9 mouse cellular contexts compared by ENCODE assay signal in the genomic region with DNA sequence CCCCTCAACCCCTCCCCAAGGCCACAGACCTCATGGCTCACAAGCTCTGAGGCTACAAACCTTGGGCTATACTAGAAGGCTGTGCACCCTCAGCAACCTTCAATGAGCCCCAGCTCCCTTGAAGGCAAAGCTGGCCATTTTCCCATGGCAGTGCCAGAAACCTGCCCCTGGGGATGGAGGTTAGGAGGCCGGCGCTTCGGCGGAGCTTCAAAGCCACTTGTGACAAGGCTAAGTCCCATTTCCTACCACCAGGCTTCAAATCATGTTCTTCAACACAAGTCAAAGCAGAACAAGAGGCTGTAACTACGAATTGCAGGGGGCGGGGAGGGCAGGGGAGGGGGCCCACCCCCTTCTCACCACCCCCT. TPM values are rescaled to one million over a fixed set of nuclear protein-coding genes. Genes with fewer than 3 reads are reported as not detected.
DNase-seq lines count a peak whose midpoint lies in the region; ATAC-seq and TF ChIP-seq lines count a peak whose summit lies in the region.
"Had no signal": no experiment of that assay in that cellular context is flagged by ENCODE, and none has a peak within 500 bp of the region (broad histone marks: within the 10 kb centered on the region; RNA-seq: fewer than 3 reads in every experiment).

No protein-coding gene starts in this region.

- H3K4me1 ChIP-seq in intestine, embryonic 14.5 days (replicated peaks; ENCODE audit: control insufficient read depth, insufficient read depth, low read length): peaks cover 47% of the 10 kb centered on the region
- no peaks in the 10 kb centered on the region for H3K4me1 ChIP-seq in intestine, postnatal 0 days (replicated peaks; ENCODE audit: control insufficient read depth, insufficient read depth, low read length)
- peaks cover 32% of the 10 kb centered on the region for H3K4me1 ChIP-seq in bone marrow, adult 2 months (ENCODE audit: control insufficient read depth, insufficient read depth, low read length)
- peaks cover 14% of the 10 kb centered on the region for H3K4me1 ChIP-seq in midbrain, postnatal 0 days (ENCODE audit: insufficient read depth, low read length)

- 23% methylated on average over 6 of the region's 6 CpGs for WGBS in intestine, embryonic 14.5 days
- WGBS in intestine, postnatal 0 days: 52% methylated on average over 6 of the region's 6 CpGs
- 19% methylated on average over 6 of the region's 6 CpGs for WGBS in bone marrow, adult 2 months
- WGBS in midbrain, postnatal 0 days: 17% methylated on average over 6 of the region's 6 CpGs

- TF ChIP-seq CTCF in intestine, postnatal 0 days (IDR thresholded peaks at IDR 0.05; ENCODE audit: low read depth): no peak
- TF ChIP-seq CTCF in bone marrow, adult 2 months (IDR thresholded peaks at IDR 0.05; ENCODE audit: control insufficient read depth, insufficient read depth, low read length): no peak
- TF ChIP-seq CTCF in midbrain, postnatal 0 days (IDR thresholded peaks at IDR 0.05): no peak

- no peaks in the 10 kb centered on the region for H3K9me3 ChIP-seq in intestine, embryonic 14.5 days (ENCODE audit: control insufficient read depth, low read length)
- H3K9me3 ChIP-seq in intestine, postnatal 0 days (ENCODE audit: control insufficient read depth): no peaks in the 10 kb centered on the region
- no peaks in the 10 kb centered on the region for H3K9me3 ChIP-seq in midbrain, postnatal 0 days (ENCODE audit: low read length)

- no peak for TF ChIP-seq POLR2A in bone marrow, adult 2 months (IDR thresholded peaks at IDR 0.05; ENCODE audit: borderline replicate concordance, control insufficient read depth, low read depth, low read length)

- no peak overlapping the region for H3K4me3 ChIP-seq in intestine, embryonic 14.5 days (ENCODE audit: low read depth, low read length)
- H3K4me3 ChIP-seq in intestine, postnatal 0 days (ENCODE audit: low read depth, low read length): no peak overlapping the region
- no peak overlapping the region for H3K4me3 ChIP-seq in bone marrow, adult 2 months (replicated peaks; ENCODE audit: control insufficient read depth, low read depth, low read length)
- H3K4me3 ChIP-seq in midbrain, postnatal 0 days (ENCODE audit: low read depth, low read length): no peak overlapping the region

- no peak overlapping the region for H3K4me2 ChIP-seq in intestine, embryonic 14.5 days (ENCODE audit: low read length)
- no peak overlapping the region for H3K4me2 ChIP-seq in intestine, postnatal 0 days (replicated peaks; ENCODE audit: low read depth)
- H3K4me2 ChIP-seq in midbrain, postnatal 0 days (ENCODE audit: low read depth, low read length, poor library complexity, severe bottlenecking): no peak overlapping the region

- no peak for ATAC-seq in intestine, embryonic 14.5 days (replicated peaks; ENCODE audit: low FRiP score, low TSS enrichment, low read depth)
- no peak for ATAC-seq in intestine, postnatal 0 days
- no peak for ATAC-seq in midbrain, postnatal 0 days (ENCODE audit: low FRiP score)

- H3K27me3 ChIP-seq in intestine, embryonic 14.5 days (replicated peaks; ENCODE audit: control insufficient read depth, insufficient read depth, low read length): no peaks in the 10 kb centered on the region
- H3K27me3 ChIP-seq in intestine, postnatal 0 days (replicated peaks; ENCODE audit: control insufficient read depth, insufficient read depth, low read length): no peaks in the 10 kb centered on the region
- no peaks in the 10 kb centered on the region for H3K27me3 ChIP-seq in midbrain, postnatal 0 days (ENCODE audit: insufficient read depth, low read length)

- peaks cover 39% of the 10 kb centered on the region for H3K36me3 ChIP-seq in intestine, embryonic 14.5 days (ENCODE audit: control insufficient read depth, insufficient read depth, low read length)
- peaks cover 27% of the 10 kb centered on the region; the same call in 1 of the 2 replicates for H3K36me3 ChIP-seq in intestine, postnatal 0 days (ENCODE audit: control insufficient read depth, insufficient read depth)
- peaks cover 10% of the 10 kb centered on the region for H3K36me3 ChIP-seq in midbrain, postnatal 0 days (ENCODE audit: insufficient read depth, low read length)
- H3K36me3 ChIP-seq: G1E had no signal

- peak; percentile 67 for DNase-seq in intestine, embryonic 14.5 days (ENCODE audit: low spot score)
- peak; percentile 48 for DNase-seq in forelimb bud, embryonic 11.5 days (ENCODE audit: low read depth, low spot score)
- DNase-seq in midbrain, postnatal 0 days (ENCODE audit: low spot score): no peak
- no peak for DNase-seq in left cerebral cortex, adult 9 months (ENCODE audit: low spot score in 2 of 2)
- no peak for DNase-seq in frontal cortex, adult 2 months (ENCODE audit: extremely low spot score in 1 of 2, low spot score in 1 of 2)
- DNase-seq in right cerebral cortex, postnatal 10 days (ENCODE audit: low spot score in 2 of 2): no peak

- H3K27ac ChIP-seq in intestine, embryonic 14.5 days (ENCODE audit: low read depth): peak overlapping the region; percentile 74
- no peak overlapping the region for H3K27ac ChIP-seq in intestine, postnatal 0 days (ENCODE audit: low read depth, low read length)
- 0 out of 2 replicates have a peak overlapping the region, but pooled peaks have one; percentile 5 for H3K27ac ChIP-seq in bone marrow, adult 2 months (ENCODE audit: control insufficient read depth, insufficient read depth, low read depth, low read length, poor library complexity)
- no peak overlapping the region for H3K27ac ChIP-seq in midbrain, postnatal 0 days (ENCODE audit: low read depth, low read length)

- no peak overlapping the region for H3K9ac ChIP-seq in intestine, embryonic 14.5 days (ENCODE audit: low read length)
- no peak overlapping the region for H3K9ac ChIP-seq in intestine, postnatal 0 days (ENCODE audit: low read depth, low read length)
- H3K9ac ChIP-seq in midbrain, postnatal 0 days (replicated peaks; ENCODE audit: low read length, poor library complexity, severe bottlenecking): 0 out of 2 replicates have a peak overlapping the region, but pooled peaks have one; percentile 4

RNA-seq across cellular contexts. Expression of gene Rflna, which starts 53.3 kb away (rescaled TPM):
- polyA plus RNA-seq in intestine, embryonic 14.5 days (2014; fragmentation: Nextera tagmentation; extraction: Ambion mirVana): 3.0 and 4.7 TPM in 2 replicates
- polyA plus RNA-seq in intestine, postnatal 0 days (2015; fragmentation: Nextera tagmentation; extraction: Ambion mirVana): 1.5 and 1.7 TPM in 2 replicates
- not detected in 2 replicates for polyA plus RNA-seq in bone marrow, adult 2 months (2011; ENCODE audit: insufficient read depth, insufficient read length, low replicate concordance, missing spikeins)
- 6.1 and 10.6 TPM in 2 replicates for total RNA-seq in midbrain, postnatal 0 days (2014; rRNA removed)
- polyA plus RNA-seq in midbrain, postnatal 0 days (2015; fragmentation: Nextera tagmentation; extraction: Ambion mirVana): 7.2 and 8.6 TPM in 2 replicates
- polyA plus RNA-seq in frontal cortex, adult 2 months (2012; rRNA removed): 3.7 and 3.8 TPM in 2 replicates
- total RNA-seq: G1E had no signal
- polyA plus RNA-seq: G1E had no signal

Comparison
In these comparisons a context has a peak if more than half of its experiments do, and no peak if none do; other contexts are left out.
1. H3K27ac ChIP-seq: peak in intestine, embryonic 14.5 days (single experiment) and bone marrow, adult 2 months (single experiment); none in intestine, postnatal 0 days (single experiment) and midbrain, postnatal 0 days (single experiment).
2. DNase-seq: peak in intestine, embryonic 14.5 days (single experiment) and forelimb bud, embryonic 11.5 days (single experiment); none in midbrain, postnatal 0 days (single experiment), left cerebral cortex, adult 9 months (0 of 2), frontal cortex, adult 2 months (0 of 2) and right cerebral cortex, postnatal 10 days (0 of 2).